Mouse (Mus musculus): ENCODE results near the gene Cdc20.

Cdc20 gene

GRCm38 (mm10) chr4:118436820-118437603, at the start of gene Cdc20:
TSS of gene Cdc20 (minus strand) at chr4:118437352.
- peak; percentile 69 to 78 for DNase-seq (ENCODE audit: low spot score in 2 of 2)

GRCm38 (mm10) chr4:118476773-118477530, 39.8 kb upstream of the Cdc20 start:
- no peak for DNase-seq (ENCODE audit: low spot score in 2 of 2)

GRCm38 (mm10) chr4:118472687-118473086, 35.5 kb upstream of the Cdc20 start:
- DNase-seq (ENCODE audit: low spot score in 2 of 2) = no peak

- DNase-seq (ENCODE audit: low spot score in 2 of 2) = no peak
These were observed 34.1 kb upstream of the Cdc20 start for GRCm38 (mm10) chr4:118471281-118471680.

GRCm38 (mm10) chr4:118465697-118466163, 28.6 kb upstream of the Cdc20 start:
- DNase-seq (ENCODE audit: low spot score in 2 of 2) = no peak

GRCm38 (mm10) chr4:118464956-118465355, 27.8 kb upstream of the Cdc20 start:
- no peak for DNase-seq (ENCODE audit: low spot score in 2 of 2)

- DNase-seq (ENCODE audit: low spot score in 2 of 2) = no peak
These were observed 20.3 kb upstream of the Cdc20 start, which contains the start of gene Mpl for GRCm38 (mm10) chr4:118457345-118457975. TSS of gene Mpl (minus strand) at chr4:118457513.

GRCm38 (mm10) chr4:118446415-118447153, 9.4 kb upstream of the Cdc20 start:
- DNase-seq (ENCODE audit: low spot score in 2 of 2) = no peak

GRCm38 (mm10) chr4:118445781-118446414, 8.7 kb upstream of the Cdc20 start:
- peak in 1 of 2 experiments; percentile 7 for DNase-seq (ENCODE audit: low spot score in 2 of 2)

GRCm38 (mm10) chr4:118445088-118445487, 7.9 kb upstream of the Cdc20 start:
- no peak for DNase-seq (ENCODE audit: low spot score in 2 of 2)

GRCm38 (mm10) chr4:118437829-118438253, 689 bp upstream of the Cdc20 start:
- DNase-seq (ENCODE audit: low spot score in 2 of 2) = no peak

- DNase-seq (ENCODE audit: low spot score in 2 of 2) = no peak
These were observed 4.8 kb downstream of the Cdc20 start for GRCm38 (mm10) chr4:118432332-118432731.

GRCm38 (mm10) chr4:118429215-118429895, 7.8 kb downstream of the Cdc20 start:
- DNase-seq (ENCODE audit: low spot score in 2 of 2) = no peak

- no peak for DNase-seq (ENCODE audit: low spot score in 2 of 2)
These were observed 8.5 kb downstream of the Cdc20 start for GRCm38 (mm10) chr4:118428531-118429214.

GRCm38 (mm10) chr4:118427768-118428451, 9.2 kb downstream of the Cdc20 start, which contains the start of gene Elovl1:
TSS of gene Elovl1 (plus strand) at chr4:118428093.
- DNase-seq (ENCODE audit: low spot score in 2 of 2) = peak in 1 of 2 experiments; percentile 50

GRCm38 (mm10) chr4:118427415-118427767, 9.8 kb downstream of the Cdc20 start:
- DNase-seq (ENCODE audit: low spot score in 2 of 2) = no peak

GRCm38 (mm10) chr4:118425374-118425773, 11.8 kb downstream of the Cdc20 start:
- DNase-seq (ENCODE audit: low spot score in 2 of 2) = no peak

GRCm38 (mm10) chr4:118424541-118425160, 12.5 kb downstream of the Cdc20 start:
- DNase-seq (ENCODE audit: low spot score in 2 of 2) = no peak

- DNase-seq (ENCODE audit: low spot score in 2 of 2) = no peak
These were observed 15.8 kb downstream of the Cdc20 start for GRCm38 (mm10) chr4:118421384-118421783.
